Mouse (Mus musculus): ENCODE results near the gene B3galt4. TPM values are rescaled to one million over a fixed set of nuclear protein-coding genes. Genes with fewer than 3 reads are reported as not detected.
"Not testable (repeated sequence)": the region's sequence is repeated elsewhere in the genome, so short reads cannot be mapped to it uniquely, and the experiment has no call there.

The B3galt4 gene
- polyA plus RNA-seq, 1 experiment from 2014 or later = 2.3 TPM

DNA sequence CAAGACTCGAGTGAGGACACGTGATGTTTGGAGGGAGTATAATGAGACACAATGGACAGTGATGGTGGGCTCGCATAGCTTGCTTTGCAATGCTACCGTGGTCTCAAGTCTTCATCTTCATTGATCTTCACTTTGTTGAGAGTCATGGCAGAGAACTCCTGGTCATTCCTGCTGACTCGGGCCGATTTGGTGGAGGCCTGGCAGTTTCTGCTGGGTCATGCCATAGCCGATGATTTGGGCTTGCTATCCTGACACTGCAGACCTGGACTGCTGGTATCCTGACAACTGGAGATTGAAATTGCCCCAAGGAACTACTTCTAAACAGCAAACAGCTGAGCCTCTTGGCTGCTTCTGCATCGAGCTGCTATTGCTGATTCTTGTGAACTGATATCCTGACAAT, 43.7 kb upstream of the B3galt4 start:
- no peak for ATAC-seq (ENCODE audit: insufficient read depth)
- no peak overlapping the region for H3K4me3 ChIP-seq (ENCODE audit: low read depth, low read length)
- no peak for DNase-seq
- no peak overlapping the region for H3K27ac ChIP-seq (ENCODE audit: low read depth)
- H3K4me1 ChIP-seq (ENCODE audit: insufficient read depth) = no peaks in the 10 kb centered on the region
- H3K9ac ChIP-seq = no peak overlapping the region
- 90% methylated on average over 8 of the region's 8 CpGs for WGBS
- TF ChIP-seq CTCF (IDR thresholded peaks at IDR 0.05; ENCODE audit: low read depth) = no peak
- H3K9me3 ChIP-seq (ENCODE audit: low read depth, low read length) = no peaks in the 10 kb centered on the region
- H3K4me2 ChIP-seq = no peak overlapping the region
- peaks cover 13% of the 10 kb centered on the region for H3K27me3 ChIP-seq (ENCODE audit: insufficient read depth, low read length)
- H3K36me3 ChIP-seq (ENCODE audit: insufficient read depth) = no peaks in the 10 kb centered on the region

DNA sequence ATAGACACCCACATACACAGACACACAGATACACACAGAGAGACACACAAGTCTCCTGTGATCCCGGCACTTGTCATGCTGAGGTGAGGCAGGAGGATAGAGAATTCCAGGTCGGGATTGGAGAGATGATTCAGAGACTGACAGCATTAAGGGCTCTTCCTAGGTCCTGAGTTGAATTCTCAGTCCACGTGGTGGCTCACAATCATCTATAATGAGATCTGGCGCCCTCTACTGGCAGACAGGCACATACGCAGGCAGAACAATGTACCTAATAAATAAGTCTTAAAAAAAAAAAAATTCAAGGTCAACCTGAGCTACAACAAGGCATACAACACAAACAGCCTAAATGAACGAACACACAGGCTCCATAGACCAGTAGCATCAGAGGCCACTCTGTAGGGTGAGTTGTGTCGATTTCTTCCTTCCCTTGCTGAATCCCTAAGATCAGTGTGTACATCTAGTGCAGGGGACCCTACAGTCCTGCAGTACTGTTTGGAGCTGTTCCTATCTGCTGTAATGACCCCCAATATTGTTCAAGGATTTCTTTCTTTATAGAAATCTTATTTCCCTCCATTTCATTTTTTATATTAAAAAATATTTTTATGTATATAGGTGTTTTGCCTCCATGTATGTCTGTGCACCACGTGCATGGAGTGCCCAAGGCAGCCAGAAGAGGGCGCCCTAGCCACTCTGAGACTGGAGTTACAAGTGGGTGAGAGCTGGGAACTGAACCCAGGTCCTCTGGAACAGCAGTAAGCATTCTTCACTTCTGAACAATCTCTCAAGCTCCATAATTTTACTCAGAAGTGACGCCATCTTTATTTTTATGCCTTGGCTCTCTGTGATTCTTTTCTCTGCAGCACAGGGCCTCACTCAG, 40.7 kb upstream of the B3galt4 start:
- peak; percentile 21; the same call in 1 of the 2 replicates for ATAC-seq (ENCODE audit: insufficient read depth)
- Histone ChIP-seq H3K4me3 (ENCODE audit: low read depth, low read length) (no peak overlapping the region), H3K4me2 (no peak overlapping the region), H3K27ac (ENCODE audit: low read depth) (no peak overlapping the region), H3K4me1 (ENCODE audit: insufficient read depth) (no peaks in the 10 kb centered on the region), H3K9ac (no peak overlapping the region), H3K36me3 (ENCODE audit: insufficient read depth) (no peaks in the 10 kb centered on the region), H3K9me3 (ENCODE audit: low read depth, low read length) (no peaks in the 10 kb centered on the region), H3K27me3 (ENCODE audit: insufficient read depth, low read length) (no peaks in the 10 kb centered on the region)
- TF ChIP-seq CTCF (IDR thresholded peaks at IDR 0.05; ENCODE audit: low read depth) = peak; percentile 84
- 33% methylated on average over 10 of the region's 10 CpGs for WGBS
- peak; percentile 91 for DNase-seq

DNA sequence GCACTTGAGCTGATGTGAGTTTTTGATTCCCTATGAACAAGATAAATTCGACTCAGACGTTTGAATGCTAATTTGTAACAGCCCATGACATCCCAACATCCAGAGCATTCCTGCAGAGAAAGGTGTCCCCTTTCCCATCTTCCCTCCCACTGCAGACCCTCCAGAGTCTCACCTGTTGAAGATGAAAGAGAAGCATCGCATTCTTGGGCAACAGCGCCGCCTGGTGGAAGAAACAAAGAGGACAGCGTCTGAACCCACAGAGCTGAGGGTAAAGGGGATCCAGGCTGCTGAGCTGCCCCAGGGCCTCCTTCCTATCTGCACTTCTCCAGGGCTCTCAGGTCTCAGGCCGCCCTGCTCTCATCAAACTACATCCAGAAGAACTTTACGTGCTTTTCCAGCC, 30.8 kb upstream of the B3galt4 start:
- Histone ChIP-seq H3K4me2 (peak overlapping the region; percentile 64), H3K4me3 (ENCODE audit: low read depth, low read length) (0 out of 2 replicates have a peak overlapping the region, but pooled peaks have one; percentile 44), H3K27me3 (ENCODE audit: insufficient read depth, low read length) (peaks cover 35% of the 10 kb centered on the region)
- not testable (repeated sequence) for H3K9me3 ChIP-seq (ENCODE audit: low read depth, low read length); H3K27ac ChIP-seq (ENCODE audit: low read depth); H3K36me3 ChIP-seq (ENCODE audit: insufficient read depth); H3K4me1 ChIP-seq (ENCODE audit: insufficient read depth); ATAC-seq (ENCODE audit: insufficient read depth); H3K9ac ChIP-seq
- peak; percentile 89 for TF ChIP-seq CTCF (IDR thresholded peaks at IDR 0.05; ENCODE audit: low read depth)
- peak; percentile 67 for DNase-seq
- 6% methylated on average over 8 of the region's 8 CpGs for WGBS

DNA sequence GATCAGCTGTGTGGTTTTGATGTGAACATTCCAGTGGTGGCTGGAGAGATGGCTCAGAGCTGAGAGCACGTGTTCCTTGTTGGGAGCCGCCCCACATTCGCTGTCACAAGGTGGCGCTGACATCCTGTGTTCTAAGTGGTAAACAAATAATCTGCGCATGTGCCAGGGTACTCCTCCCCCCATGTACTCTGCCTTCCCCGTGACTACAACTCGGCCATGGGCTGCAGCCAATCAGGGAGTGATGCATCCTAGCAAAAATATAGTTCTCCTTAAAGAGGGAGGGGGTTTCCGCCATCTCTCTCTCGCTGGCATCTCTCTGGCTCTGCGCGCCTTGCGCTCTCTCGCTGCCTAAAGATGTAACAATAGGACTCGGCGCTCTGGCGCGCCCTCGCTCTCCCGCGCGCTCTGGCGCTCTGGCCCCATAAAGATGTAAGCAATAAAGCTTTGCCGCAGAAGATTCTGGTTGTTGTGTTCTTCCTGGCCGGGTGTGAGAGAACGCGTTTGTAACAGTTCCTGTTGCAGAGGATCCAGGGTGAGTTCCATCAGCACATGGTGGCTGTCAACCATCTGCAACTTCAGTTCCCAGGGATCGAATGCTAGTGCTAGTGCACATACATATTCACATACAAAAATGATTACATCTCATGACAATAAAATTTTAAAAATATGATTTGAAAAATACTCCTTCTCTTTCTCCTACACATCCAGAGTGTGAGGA, 30.1 kb upstream of the B3galt4 start:
- H3K27me3 ChIP-seq (ENCODE audit: insufficient read depth, low read length) = peaks cover 42% of the 10 kb centered on the region
- not testable (repeated sequence) for H3K9me3 ChIP-seq (ENCODE audit: low read depth, low read length); H3K4me1 ChIP-seq (ENCODE audit: insufficient read depth); H3K36me3 ChIP-seq (ENCODE audit: insufficient read depth)
- peak; percentile 55 for TF ChIP-seq CTCF (IDR thresholded peaks at IDR 0.05; ENCODE audit: low read depth)
- ATAC-seq (ENCODE audit: insufficient read depth) (peak; percentile 92), DNase-seq (peak; percentile 98)
- peak overlapping the region; percentile 79; the same call in 1 of the 2 replicates for H3K27ac ChIP-seq (ENCODE audit: low read depth)
- peak overlapping the region; percentile 52 for H3K9ac ChIP-seq
- H3K4me2 ChIP-seq = peak overlapping the region; percentile 64
- H3K4me3 ChIP-seq (ENCODE audit: low read depth, low read length) = peak overlapping the region; percentile 44
- under 1% methylated on average over 27 of the region's 27 CpGs for WGBS

DNA sequence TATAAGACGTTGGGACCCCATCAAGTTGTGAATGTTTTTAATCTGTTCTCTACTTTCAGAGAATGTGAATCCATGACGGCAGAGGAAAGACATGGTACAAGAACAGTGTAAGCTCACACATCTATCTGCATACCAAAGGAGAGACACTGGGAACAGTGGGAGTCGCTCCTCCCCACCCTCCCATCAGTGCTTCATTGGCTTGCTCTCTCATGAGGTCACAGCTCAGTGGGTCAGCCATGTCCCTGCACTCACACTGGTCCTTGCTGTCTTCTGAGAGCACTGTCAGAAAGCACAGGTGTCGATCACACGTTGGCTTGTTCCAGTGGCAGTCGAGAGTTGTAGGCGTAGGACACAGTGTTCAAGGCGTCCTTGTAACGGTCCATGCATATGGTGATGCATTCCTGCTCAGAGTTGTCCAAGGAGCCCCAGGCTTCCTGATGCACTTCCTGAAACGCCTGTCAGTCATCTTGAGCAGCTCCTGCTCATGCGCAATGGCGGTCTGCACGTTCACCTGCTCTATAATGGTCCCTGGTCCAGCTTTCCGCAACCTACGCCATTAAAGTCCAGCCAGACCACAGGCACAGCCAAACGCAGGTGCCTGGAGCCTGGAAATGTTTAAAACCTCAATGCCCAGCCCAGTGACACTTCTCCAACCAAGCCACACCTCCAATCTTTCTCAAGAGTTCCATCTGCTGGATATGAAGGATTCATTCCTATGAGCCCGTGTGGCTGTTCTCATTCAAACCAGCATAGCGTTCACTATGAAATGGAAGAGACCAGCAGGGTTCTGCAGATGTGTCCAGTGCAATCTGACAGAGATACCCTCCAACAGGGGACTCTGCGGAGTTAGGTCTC, 29.1 kb upstream of the B3galt4 start:
- TF ChIP-seq CTCF (IDR thresholded peaks at IDR 0.05; ENCODE audit: low read depth) = 0 out of 2 replicates have a peak, but pooled peaks have one; percentile 7
- Histone ChIP-seq H3K4me2 (peak overlapping the region; percentile 64), H3K4me3 (ENCODE audit: low read depth, low read length) (0 out of 2 replicates have a peak overlapping the region, but pooled peaks have one; percentile 44), H3K9me3 (ENCODE audit: low read depth, low read length) (no peaks in the 10 kb centered on the region), H3K9ac (no peak overlapping the region), H3K27me3 (ENCODE audit: insufficient read depth, low read length) (peaks cover 42% of the 10 kb centered on the region), H3K36me3 (ENCODE audit: insufficient read depth) (no peaks in the 10 kb centered on the region), H3K27ac (ENCODE audit: low read depth) (peak overlapping the region; percentile 18; the same call in 1 of the 2 replicates), H3K4me1 (ENCODE audit: insufficient read depth) (peaks cover 5% of the 10 kb centered on the region; the same call in 1 of the 2 replicates)
- 70% methylated on average over 19 of the region's 19 CpGs for WGBS
- DNase-seq (no peak), ATAC-seq (ENCODE audit: insufficient read depth) (peak; percentile 4; the same call in 1 of the 2 replicates)

DNA sequence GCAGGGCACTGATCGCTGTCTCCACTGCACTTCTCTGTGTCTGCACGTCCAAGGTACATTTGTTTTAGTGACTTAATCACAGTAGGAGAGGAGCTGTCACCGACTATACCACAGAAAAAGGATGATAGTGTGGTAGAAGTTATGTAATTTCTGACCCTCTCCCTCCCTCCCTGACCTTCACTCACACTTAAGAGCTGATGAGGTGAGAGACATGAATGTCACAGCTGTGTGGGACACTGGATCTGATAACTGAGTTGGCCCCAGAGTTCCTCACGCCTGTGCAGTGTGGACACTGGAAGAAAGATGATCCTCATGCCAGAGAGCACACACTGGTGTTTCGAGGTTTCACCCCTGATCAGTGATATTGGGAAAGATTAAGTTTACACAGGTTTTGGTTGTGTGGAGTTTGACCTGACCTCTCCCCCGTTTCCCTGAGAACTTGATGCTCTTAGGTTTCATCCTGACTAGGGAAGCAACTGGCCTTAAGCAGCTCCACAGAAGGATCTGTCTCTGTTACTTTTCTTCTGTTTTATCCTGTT, 28.3 kb upstream of the B3galt4 start:
- H3K9me3 ChIP-seq (ENCODE audit: low read depth, low read length) = no peaks in the 10 kb centered on the region
- H3K4me2 ChIP-seq = no peak overlapping the region
- no peak overlapping the region for H3K9ac ChIP-seq
- H3K4me1 ChIP-seq (ENCODE audit: insufficient read depth) = peaks cover 5% of the 10 kb centered on the region; the same call in 1 of the 2 replicates
- ATAC-seq (ENCODE audit: insufficient read depth) (no peak), DNase-seq (peak; percentile 32)
- 37% methylated on average over 6 of the region's 6 CpGs for WGBS
- H3K27ac ChIP-seq (ENCODE audit: low read depth) = no peak overlapping the region
- no peaks in the 10 kb centered on the region for H3K36me3 ChIP-seq (ENCODE audit: insufficient read depth)
- no peak overlapping the region for H3K4me3 ChIP-seq (ENCODE audit: low read depth, low read length)
- TF ChIP-seq CTCF (IDR thresholded peaks at IDR 0.05; ENCODE audit: low read depth) = no peak
- H3K27me3 ChIP-seq (ENCODE audit: insufficient read depth, low read length) = peaks cover 42% of the 10 kb centered on the region

Measured in lung, embryonic 14.5 days (tissue).